Mouse (Mus musculus) liver, embryonic 14.5 days (tissue): ENCODE measurements around the gene Agbl4. TPM values are rescaled to one million over a fixed set of nuclear protein-coding genes. Genes with fewer than 3 reads are reported as not detected.

Source experiments
- ATAC-seq: fragments of 200-750 bp; cut with Nextera tagmentation; 2 replicates; pipeline ENCODE4 v1.8.0; 2017; ENCODE audit warnings: moderate number of reproducible peaks, mild to moderate bottlenecking, moderate library complexity; ENCODE audit not compliant: insufficient read depth
- DNase-seq, 3 experiments: peaks; one replicate each; pipeline ENCODE4 v3.0.0-alpha.2; 2012 to 2013; ENCODE audit warnings: low read depth in 3 of 3, low spot score in 3 of 3
- H3K27ac ChIP-seq: fragments of 300-500 bp; sonication (generic); 2 replicates; pipeline ENCODE4 v1.5.1; 2014; ENCODE audit warnings: moderate library complexity, mild to moderate bottlenecking, control low read depth, inconsistent platforms
- H3K27me3 ChIP-seq: fragments of 300-500 bp; sonication (generic); 2 replicates; pipeline ENCODE4 v1.6.1; 2014; ENCODE audit warnings: mild to moderate bottlenecking, low read length, moderate library complexity; ENCODE audit not compliant: control insufficient read depth, insufficient read depth
- H3K36me3 ChIP-seq: fragments of 300-500 bp; sonication (generic); replicated peaks from 2 replicates; pipeline ENCODE4 v1.6.1; 2014; ENCODE audit warnings: low read depth; ENCODE audit not compliant: control insufficient read depth, insufficient read depth
- H3K4me1 ChIP-seq, 2 experiments: fragments of 200-500 bp in 1 of 2; fragments of 300-500 bp in 1 of 2; sonication (generic) in 1 of 2; replicated peaks; 2 replicates each; pipeline ENCODE4 v1.6.1; 2012 to 2014; ENCODE audit warnings: antibody characterized with exemption in 1 of 2, inconsistent platforms in 1 of 2, low read length in 1 of 2; ENCODE audit not compliant: control insufficient read depth in 2 of 2, insufficient read depth in 2 of 2
- H3K4me2 ChIP-seq: fragments of 300-500 bp; sonication (generic); 2 replicates; pipeline ENCODE4 v1.6.1; 2014; ENCODE audit warnings: low read depth, mild to moderate bottlenecking, control low read depth, moderate library complexity
- H3K4me3 ChIP-seq, 2 experiments: fragments of 200-500 bp in 1 of 2; fragments of 300-500 bp in 1 of 2; sonication (generic) in 1 of 2; 2 replicates each; pipeline ENCODE4 v1.5.1; 2012 to 2014; ENCODE audit warnings: low read depth in 2 of 2, low read length in 2 of 2, mild to moderate bottlenecking in 2 of 2, control low read depth in 1 of 2, inconsistent platforms in 1 of 2, moderate library complexity in 1 of 2; ENCODE audit not compliant: insufficient read depth in 1 of 2
- H3K9ac ChIP-seq: fragments of 300-500 bp; sonication (generic); replicated peaks from 2 replicates; pipeline ENCODE4 v1.6.1; 2014; ENCODE audit warnings: mild to moderate bottlenecking, control low read depth, moderate library complexity
- H3K9me3 ChIP-seq: fragments of 300-500 bp; sonication (generic); 2 replicates; pipeline ENCODE4 v1.6.1; 2016; ENCODE audit warnings: low read length, mixed read lengths; ENCODE audit not compliant: control insufficient read depth
- CTCF ChIP-seq: IDR thresholded peaks from 2 replicates; pipeline ENCODE4 v1.5.1; 2016; ENCODE audit warnings: antibody characterized with exemption, low read depth, control low read depth
- EP300 ChIP-seq: IDR thresholded peaks from 2 replicates; pipeline ENCODE4 v1.6.1; 2016; ENCODE audit warnings: antibody characterized with exemption, low read depth
- WGBS: fragments of 180-500 bp; shearing (Covaris S2); extraction: QIAGEN DNeasy Blood & Tissue Kit; methylation state at CpG from one replicate; pipeline ENCODE4 v1.1.7; 2014; ENCODE audit not compliant: insufficient replicate concordance; 5-methylcytosine and 5-hydroxymethylcytosine counted together
- polyA plus RNA-seq, 2 experiments: library from polyadenylated mRNA; depleted of rRNA in 1 of 2; stranded (reverse) in 1 of 2; unstranded in 1 of 2; fragments of >200 nt; fragmentation: Nextera tagmentation in 1 of 2; extraction: Ambion mirVana in 1 of 2; gene quantifications; 2 replicates each; pipeline versions ENCODE4 v1.2.1 to v1.2.3; 2012 to 2014

Agbl4 gene
- polyA plus RNA-seq, 2 experiments = not detected

GRCm38 (mm10) chr4:111645117-111645830 is 1247.8 kb downstream of the Agbl4 start:
- no peak for ATAC-seq
- TF ChIP-seq CTCF = no peak
- no peak for TF ChIP-seq EP300
- WGBS = 36% methylated on average over 6 of the region's 6 CpGs

DNA sequence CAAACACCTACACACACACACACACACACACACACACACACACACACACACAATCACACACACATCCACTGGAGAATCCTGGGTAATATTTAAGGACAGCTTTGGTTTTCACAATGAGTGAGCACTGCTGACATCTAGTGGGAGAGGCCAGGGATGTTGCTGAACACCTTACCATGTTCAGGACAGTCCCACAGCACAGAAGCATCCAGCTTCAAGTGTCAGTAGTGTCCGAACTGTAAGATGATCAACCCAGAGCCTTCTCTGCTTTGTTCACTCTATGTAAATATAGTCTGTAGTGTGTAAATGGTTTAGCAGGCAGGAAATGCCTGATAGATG is 1248.3 kb downstream of the Agbl4 start:
- H3K4me3 ChIP-seq = no peak overlapping the region
- ATAC-seq = no peak
- H3K27me3 ChIP-seq = no peaks in the 10 kb centered on the region
- WGBS = 32% methylated on average over 1 of the region's 1 CpGs
- no peak for DNase-seq
- H3K36me3 ChIP-seq = no peaks in the 10 kb centered on the region
- H3K4me2 ChIP-seq = no peak overlapping the region
- no peaks in the 10 kb centered on the region for H3K4me1 ChIP-seq
- H3K27ac ChIP-seq = no peak overlapping the region
- H3K9me3 ChIP-seq = no peaks in the 10 kb centered on the region
- no peak overlapping the region for H3K9ac ChIP-seq
- TF ChIP-seq CTCF = peak; percentile 45
- no peak for TF ChIP-seq EP300

More at GRCm38 (mm10) chr4:111645117-111645830, 1247.8 kb downstream of the Agbl4 start:
- no peaks in the 10 kb centered on the region for H3K4me1 ChIP-seq
- H3K27ac ChIP-seq = no peak overlapping the region
- no peak overlapping the region for H3K4me3 ChIP-seq
- no peak overlapping the region for H3K9ac ChIP-seq
- H3K27me3 ChIP-seq = no peaks in the 10 kb centered on the region
- no peak overlapping the region for H3K4me2 ChIP-seq
- H3K9me3 ChIP-seq = no peaks in the 10 kb centered on the region
- no peaks in the 10 kb centered on the region for H3K36me3 ChIP-seq
- no peak for DNase-seq

GRCm38 (mm10) chr4:111653451-111653850 is 1256.0 kb downstream of the Agbl4 start:
- H3K4me2 ChIP-seq = no peak overlapping the region
- no peaks in the 10 kb centered on the region for H3K27me3 ChIP-seq
- no peak overlapping the region for H3K9ac ChIP-seq
- no peaks in the 10 kb centered on the region for H3K36me3 ChIP-seq
- H3K4me3 ChIP-seq = no peak overlapping the region
- WGBS = 26% methylated on average over 1 of the region's 1 CpGs
- no peaks in the 10 kb centered on the region for H3K4me1 ChIP-seq
- no peaks in the 10 kb centered on the region for H3K9me3 ChIP-seq
- no peak overlapping the region for H3K27ac ChIP-seq
- no peak for TF ChIP-seq CTCF
- no peak for TF ChIP-seq EP300
- ATAC-seq = no peak
- DNase-seq = no peak

- 31% methylated on average over 1 of the region's 1 CpGs for WGBS
- no peaks in the 10 kb centered on the region for H3K27me3 ChIP-seq
- DNase-seq (no peak), ATAC-seq (no peak)
- no peak overlapping the region for H3K4me3 ChIP-seq
- no peaks in the 10 kb centered on the region for H3K9me3 ChIP-seq
- H3K9ac ChIP-seq = no peak overlapping the region
- TF ChIP-seq CTCF (no peak), EP300 (no peak)
- peaks cover 0 to 5% of the 10 kb centered on the region in 2 experiments; a peak in 2 of 4 replicates for H3K4me1 ChIP-seq
- H3K4me2 ChIP-seq = no peak overlapping the region
- H3K36me3 ChIP-seq = no peaks in the 10 kb centered on the region
- no peak overlapping the region for H3K27ac ChIP-seq
Measured at GRCm38 (mm10) chr4:111663730-111664129, 1266.3 kb downstream of the Agbl4 start.

- Histone ChIP-seq H3K4me2 (no peak overlapping the region), H3K27me3 (no peaks in the 10 kb centered on the region), H3K9ac (no peak overlapping the region), H3K36me3 (no peaks in the 10 kb centered on the region), H3K4me1 (peaks cover 0 to 5% of the 10 kb centered on the region in 2 experiments; a peak in 2 of 4 replicates), H3K9me3 (no peaks in the 10 kb centered on the region), H3K4me3 (no peak overlapping the region), H3K27ac (no peak overlapping the region)
- DNase-seq = no peak
- ATAC-seq = no peak
- no peak for TF ChIP-seq EP300
- 20% methylated on average over 3 of the region's 3 CpGs for WGBS
Measured at GRCm38 (mm10) chr4:111664146-111664545, 1266.7 kb downstream of the Agbl4 start.
